Mouse (Mus musculus) intestine, embryonic 15.5 days (tissue): Measurements from ENCODE around the gene Zscan26. TPM values are rescaled to one million over a fixed set of nuclear protein-coding genes. Genes with fewer than 3 reads are reported as not detected.
"Not testable (repeated sequence)": the region's sequence is repeated elsewhere in the genome, so short reads cannot be mapped to it uniquely, and the experiment has no call there.

Experiments
- ATAC-seq: fragments of 200-750 bp; cut with Nextera tagmentation; 2 replicates; pipeline ENCODE4 v1.8.0; 2017; ENCODE audit warnings: moderate TSS enrichment, moderate library complexity
- H3K27ac ChIP-seq: fragments of 300-500 bp; sonication (generic); 2 replicates; pipeline ENCODE4 v1.5.1; 2015; ENCODE audit warnings: mild to moderate bottlenecking, inconsistent platforms
- H3K27me3 ChIP-seq: fragments of 300-500 bp; sonication (generic); replicated peaks from 2 replicates; pipeline ENCODE4 v1.6.1; 2015; ENCODE audit warnings: inconsistent platforms
- H3K36me3 ChIP-seq: fragments of 300-500 bp; sonication (generic); 2 replicates; pipeline ENCODE4 v1.6.1; 2015; ENCODE audit warnings: inconsistent platforms
- H3K4me1 ChIP-seq: fragments of 300-500 bp; sonication (generic); replicated peaks from 2 replicates; pipeline ENCODE4 v1.6.1; 2015; ENCODE audit warnings: inconsistent platforms
- H3K4me2 ChIP-seq: fragments of 300-500 bp; sonication (generic); replicated peaks from 2 replicates; pipeline ENCODE4 v1.6.1; 2015; ENCODE audit warnings: mild to moderate bottlenecking, inconsistent platforms
- H3K4me3 ChIP-seq: fragments of 300-500 bp; sonication (generic); replicated peaks from 2 replicates; pipeline ENCODE4 v1.5.1; 2015; ENCODE audit warnings: inconsistent platforms
- H3K9ac ChIP-seq: fragments of 300-500 bp; sonication (generic); 2 replicates; pipeline ENCODE4 v1.6.1; 2015; ENCODE audit warnings: inconsistent platforms
- H3K9me3 ChIP-seq: fragments of 300-500 bp; sonication (generic); 2 replicates; pipeline ENCODE4 v1.6.1; 2016; ENCODE audit warnings: inconsistent platforms
- WGBS: fragments of 180-500 bp; shearing (Covaris S2); methylation state at CpG from one replicate; pipeline ENCODE4 v1.1.7; 2015; 5-methylcytosine and 5-hydroxymethylcytosine counted together
- polyA plus RNA-seq: library from polyadenylated mRNA; unstranded; fragments of >200 nt; fragmentation: Nextera tagmentation; extraction: Ambion mirVana; gene quantifications from 2 replicates; pipeline ENCODE4 v1.2.1, GENCODE M21; 2015

Gene Zscan26
- polyA plus RNA-seq, result 26.5 and 27.2 TPM in 2 replicates

DNA sequence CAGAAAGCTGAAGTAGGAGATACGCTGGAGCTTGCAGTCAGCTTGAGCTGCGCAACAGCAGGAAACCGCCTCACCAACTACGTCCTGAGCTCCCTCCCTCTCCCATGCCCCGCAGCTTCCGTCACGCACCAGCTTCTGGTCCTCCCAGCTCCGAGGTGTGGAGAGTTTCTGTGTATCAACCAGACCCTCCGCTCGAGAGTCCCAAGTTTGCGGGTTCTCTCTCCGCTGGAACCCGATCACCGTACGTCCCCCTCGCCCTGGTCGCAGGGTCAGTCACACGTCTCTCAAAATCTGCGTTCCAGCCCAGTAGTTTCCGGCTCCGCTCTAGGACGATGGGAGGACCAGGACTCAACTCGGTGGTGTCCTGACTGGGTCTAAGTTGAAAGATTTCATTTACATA lies at the start of gene Zscan26:
Gene Zscan26, minus strand, starts transcription at position 282 of the 400 bp plus-strand sequence.
- peak within 1 kb of the TSS; percentile 64 for H3K9ac ChIP-seq
- 0% methylated on average over 23 of the region's 23 CpGs for WGBS
- H3K36me3 ChIP-seq, result no peaks in the 10 kb centered on the region

DNA sequence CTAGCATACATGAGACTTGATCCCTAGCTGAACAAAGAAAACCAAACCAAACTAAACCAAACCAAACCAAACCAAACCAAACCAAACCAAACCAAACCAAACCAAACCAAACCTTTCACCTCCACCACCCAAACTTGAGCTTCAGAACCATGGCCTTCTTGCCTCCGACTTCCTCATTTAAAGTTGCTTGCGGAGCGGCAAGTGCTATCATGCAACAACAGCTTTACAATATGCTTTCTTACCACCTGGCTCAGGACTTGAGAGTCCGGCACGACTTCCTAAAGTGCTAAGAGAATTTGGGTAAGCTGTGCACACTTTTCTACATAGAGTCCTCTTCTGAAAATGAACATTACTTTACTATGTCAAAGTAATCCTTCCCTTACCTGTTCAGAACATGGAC lies 48.8 kb upstream of the Zscan26 start:
- WGBS, result 85% methylated on average over 5 of the region's 5 CpGs
- H3K9ac ChIP-seq, result no peak overlapping the region
- no peaks in the 10 kb centered on the region for H3K36me3 ChIP-seq
- no peak overlapping the region for H3K4me2 ChIP-seq
- no peak overlapping the region for H3K27ac ChIP-seq
- no peak overlapping the region for H3K4me3 ChIP-seq
- no peak for ATAC-seq
- H3K27me3 ChIP-seq, result no peaks in the 10 kb centered on the region
- H3K4me1 ChIP-seq, result no peaks in the 10 kb centered on the region
- no peaks in the 10 kb centered on the region for H3K9me3 ChIP-seq

More for the DNA sequence above, at the start of gene Zscan26:
- peak within 1 kb of the TSS; percentile 65 for H3K4me3 ChIP-seq
- peak within 1 kb of the TSS; percentile 87 for H3K27ac ChIP-seq
- H3K27me3 ChIP-seq, result no peaks in the 10 kb centered on the region
- H3K4me2 ChIP-seq, result peak within 1 kb of the TSS; percentile 68
- ATAC-seq, result peak; percentile 90
- H3K4me1 ChIP-seq, result peaks cover 12% of the 10 kb centered on the region; the same call in 1 of the 2 replicates
- H3K9me3 ChIP-seq, result no peaks in the 10 kb centered on the region

DNA sequence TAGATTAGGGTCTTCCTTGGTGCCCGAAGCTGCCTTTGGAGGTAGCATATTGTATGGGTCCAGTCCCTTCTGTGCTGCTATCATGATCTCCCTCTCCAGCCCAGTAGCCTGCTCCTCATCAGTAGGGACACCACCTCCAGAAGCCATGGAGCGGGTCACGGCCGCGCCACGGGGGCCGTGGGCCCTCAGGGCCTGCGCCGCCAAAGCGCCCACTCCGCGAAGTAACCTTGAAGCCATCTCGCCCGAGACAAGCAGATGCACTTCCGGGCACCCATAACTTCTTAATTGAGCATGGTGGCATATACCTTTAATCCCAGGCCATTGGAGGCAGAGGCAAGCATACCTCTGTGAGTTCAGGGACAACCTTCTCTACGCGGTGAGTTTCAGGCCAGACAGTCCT lies 47.7 kb upstream of the Zscan26 start, which contains the start of gene Gm11273:
Gene Gm11273, minus strand, starts transcription at position 237 of the 400 bp plus-strand sequence.
- WGBS, result 92% methylated on average over 17 of the region's 17 CpGs

GRCm38 (mm10) chr13:21495080-21495479 lies 41.5 kb upstream of the Zscan26 start, which contains the start of gene AK157302:
TSS of gene AK157302 (plus strand) at chr13:21495223.
- no peak for ATAC-seq
- no peaks in the 10 kb centered on the region for H3K27me3 ChIP-seq
- H3K4me2 ChIP-seq, result no peak within 1 kb of the TSS
- H3K4me1 ChIP-seq, result no peaks in the 10 kb centered on the region
- no peak within 1 kb of the TSS for H3K9ac ChIP-seq
- H3K4me3 ChIP-seq, result no peak within 1 kb of the TSS
- no peaks in the 10 kb centered on the region for H3K36me3 ChIP-seq
- H3K27ac ChIP-seq, result no peak within 1 kb of the TSS
- H3K9me3 ChIP-seq, result no peaks in the 10 kb centered on the region
- WGBS, result 94% methylated on average over 21 of the region's 21 CpGs

More for the DNA sequence above, 47.7 kb upstream of the Zscan26 start, which contains the start of gene Gm11273:
- H3K4me2 ChIP-seq, H3K9me3 ChIP-seq, H3K4me3 ChIP-seq, H3K9ac ChIP-seq, H3K27me3 ChIP-seq, ATAC-seq, H3K27ac ChIP-seq, H3K4me1 ChIP-seq, H3K36me3 ChIP-seq: not testable (repeated sequence)

- Histone ChIP-seq H3K27ac (no peak overlapping the region), H3K4me2 (no peak overlapping the region), H3K4me3 (no peak overlapping the region), H3K9ac (no peak overlapping the region), H3K4me1 (no peaks in the 10 kb centered on the region), H3K36me3 (no peaks in the 10 kb centered on the region), H3K27me3 (no peaks in the 10 kb centered on the region), H3K9me3 (no peaks in the 10 kb centered on the region)
- ATAC-seq, result no peak
- WGBS, result 97% methylated on average over 5 of the region's 5 CpGs
Observed at GRCm38 (mm10) chr13:21492847-21493246, 39.3 kb upstream of the Zscan26 start.

GRCm38 (mm10) chr13:21486881-21487280 lies 33.4 kb upstream of the Zscan26 start:
- no peak overlapping the region for H3K27ac ChIP-seq
- H3K36me3 ChIP-seq, result no peaks in the 10 kb centered on the region
- no peak overlapping the region for H3K9ac ChIP-seq
- no peaks in the 10 kb centered on the region for H3K4me1 ChIP-seq
- no peaks in the 10 kb centered on the region for H3K9me3 ChIP-seq
- H3K4me3 ChIP-seq, result no peak overlapping the region
- WGBS, result 92% methylated on average over 1 of the region's 1 CpGs
- H3K4me2 ChIP-seq, result no peak overlapping the region
- no peaks in the 10 kb centered on the region for H3K27me3 ChIP-seq
- no peak for ATAC-seq

DNA sequence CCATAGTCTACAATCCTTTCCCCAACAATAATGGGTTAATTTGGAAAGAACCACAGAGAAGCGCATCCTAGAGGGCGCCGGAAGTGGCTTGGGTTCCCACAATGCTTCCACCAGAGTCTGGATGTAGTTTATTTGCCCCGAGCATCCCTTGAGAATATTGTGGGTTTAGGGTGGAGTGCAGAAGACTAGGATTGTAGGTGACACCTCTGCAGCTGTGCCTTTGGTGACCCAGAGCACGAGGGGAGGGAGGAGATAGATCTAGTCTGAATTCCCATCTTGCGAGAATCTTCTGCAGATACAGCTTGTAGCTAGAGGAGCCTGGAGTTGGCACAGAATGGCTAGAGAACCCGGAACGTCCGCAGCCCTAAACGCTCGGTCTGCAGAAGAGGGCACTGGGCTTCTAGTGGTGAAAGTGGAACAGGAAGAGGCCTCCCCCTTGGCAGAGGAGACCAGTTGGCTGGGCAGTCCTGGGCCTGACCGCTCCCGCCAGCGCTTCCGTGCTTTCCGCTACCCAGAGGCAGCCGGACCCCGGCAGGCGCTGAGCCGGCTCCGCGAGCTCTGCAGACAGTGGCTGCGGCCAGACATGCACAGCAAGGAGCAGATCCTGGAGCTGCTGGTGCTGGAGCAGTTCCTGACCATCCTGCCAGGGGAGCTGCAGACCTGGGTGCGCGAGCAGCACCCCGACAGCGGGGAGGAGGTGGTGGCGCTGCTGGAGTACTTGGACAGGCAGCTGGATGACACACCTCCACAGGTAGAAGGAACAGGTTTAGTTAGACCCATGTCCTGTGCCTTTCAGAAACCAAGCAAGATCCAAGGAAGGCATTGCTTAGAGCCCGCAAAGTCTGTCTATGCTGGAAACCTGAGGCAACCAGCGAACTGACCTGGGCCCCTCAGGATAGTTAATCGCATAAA lies 25.5 kb upstream of the Zscan26 start, which contains the start of the genes Zkscan4 and Gm10065:
Gene Zkscan4, plus strand, starts transcription at position 149 of the 912 bp plus-strand sequence.
Gene Gm10065, minus strand, starts transcription at position 683 of the 912 bp plus-strand sequence.
- H3K9ac ChIP-seq, result peak within 1 kb of the TSS; percentile 66
- H3K9me3 ChIP-seq, H3K27me3 ChIP-seq, H3K36me3 ChIP-seq, H3K4me1 ChIP-seq: not testable (repeated sequence)
- peak within 1 kb of the TSS; percentile 79 for H3K27ac ChIP-seq
- peak within 1 kb of the TSS; percentile 57 for H3K4me3 ChIP-seq
- H3K4me2 ChIP-seq, result peak within 1 kb of the TSS; percentile 74
- 3% methylated on average over 25 of the region's 31 CpGs for WGBS
- peak; percentile 89 for ATAC-seq

- no peak overlapping the region for H3K4me3 ChIP-seq
- H3K27me3 ChIP-seq, result no peaks in the 10 kb centered on the region
- no peaks in the 10 kb centered on the region for H3K9me3 ChIP-seq
- no peak overlapping the region for H3K4me2 ChIP-seq
- H3K27ac ChIP-seq, result no peak overlapping the region
- H3K36me3 ChIP-seq, result no peaks in the 10 kb centered on the region
- ATAC-seq, result no peak
- no peaks in the 10 kb centered on the region for H3K4me1 ChIP-seq
- WGBS, result 44% methylated on average over 4 of the region's 4 CpGs
- H3K9ac ChIP-seq, result no peak overlapping the region
Observed at GRCm38 (mm10) chr13:21472427-21472826, 18.9 kb upstream of the Zscan26 start.

DNA sequence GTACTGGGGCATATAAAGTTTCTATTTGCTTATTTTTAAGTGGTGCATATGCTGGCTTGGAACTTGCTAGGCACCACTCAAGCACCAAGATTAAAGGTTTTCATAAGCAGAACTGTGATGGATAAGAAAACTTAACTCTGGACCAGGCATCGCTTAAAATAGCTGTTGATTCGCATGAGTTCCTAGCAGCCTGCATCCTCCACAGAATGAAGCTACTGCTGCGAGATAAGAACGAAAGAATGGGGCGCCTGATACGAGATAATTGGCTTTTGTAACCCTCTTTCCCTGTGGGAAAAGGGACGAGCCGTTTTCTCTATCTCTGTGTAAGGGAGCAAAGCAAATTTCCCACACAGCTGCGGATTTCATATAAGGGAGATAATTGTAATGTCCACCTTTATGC lies 15.6 kb upstream of the Zscan26 start:
- Histone ChIP-seq H3K9me3 (no peaks in the 10 kb centered on the region), H3K4me3 (no peak overlapping the region), H3K27me3 (no peaks in the 10 kb centered on the region), H3K4me1 (no peaks in the 10 kb centered on the region), H3K27ac (no peak overlapping the region), H3K4me2 (peak overlapping the region; percentile 95; the same call in 1 of the 2 replicates), H3K36me3 (no peaks in the 10 kb centered on the region), H3K9ac (no peak overlapping the region)
- WGBS, result 32% methylated on average over 9 of the region's 9 CpGs
- ATAC-seq, result no peak

DNA sequence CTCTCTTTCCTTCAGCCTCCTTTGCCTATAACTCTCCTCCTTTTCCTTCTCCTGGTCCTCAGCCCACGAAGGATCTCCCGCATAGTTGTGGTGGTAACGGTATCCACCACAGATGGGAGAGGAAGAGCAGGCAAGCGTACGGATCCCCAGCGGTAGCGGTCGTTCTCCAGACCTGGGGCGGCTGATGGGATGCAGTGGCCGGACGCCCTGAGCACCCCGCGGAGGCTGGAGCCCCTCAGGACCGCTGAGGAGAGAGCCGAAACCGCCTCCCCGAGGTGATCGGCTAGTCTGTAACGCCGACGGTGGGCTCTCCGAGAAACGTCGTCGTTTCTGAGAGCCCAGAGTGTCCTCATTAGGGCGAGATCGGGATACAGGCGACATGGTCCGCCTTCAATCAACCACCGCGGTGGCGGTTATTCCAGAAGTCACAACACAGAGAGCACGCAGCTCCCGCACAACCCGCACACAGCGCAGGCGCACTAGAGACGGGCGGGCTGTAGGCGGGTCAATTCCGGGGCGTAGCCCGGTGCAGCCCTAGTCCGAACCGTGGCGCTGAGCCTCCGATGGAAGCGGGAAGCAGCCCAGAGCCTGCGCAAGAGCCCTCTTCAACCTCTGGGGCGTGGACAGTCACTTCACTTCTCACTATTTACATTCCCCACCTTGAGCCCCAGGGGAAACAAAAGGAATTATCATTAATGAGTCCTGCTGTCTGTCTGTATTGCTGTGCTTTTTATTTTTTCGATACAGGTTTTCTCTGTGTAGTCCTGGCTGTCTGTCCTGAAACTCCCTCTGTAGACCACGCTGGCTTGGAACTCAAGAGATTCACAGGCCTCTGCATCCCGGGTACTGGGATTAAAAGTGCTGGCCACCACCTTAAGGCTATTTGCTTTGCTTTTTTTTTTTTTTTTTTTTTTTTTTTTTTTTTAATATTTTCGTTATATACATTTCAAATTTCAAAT lies 14.8 kb upstream of the Zscan26 start, which contains the start of gene Nkapl:
Gene Nkapl, minus strand, starts transcription at position 449 of the 959 bp plus-strand sequence.
- peak within 1 kb of the TSS; percentile 95 for H3K4me2 ChIP-seq
- peak within 1 kb of the TSS; percentile 75 for H3K9ac ChIP-seq
- peak; percentile 100 for ATAC-seq
- WGBS, result under 1% methylated on average over 54 of the region's 54 CpGs
- no peaks in the 10 kb centered on the region for H3K36me3 ChIP-seq
- no peaks in the 10 kb centered on the region for H3K9me3 ChIP-seq
- H3K27me3 ChIP-seq, result no peaks in the 10 kb centered on the region
- 0 out of 2 replicates have a peak within 1 kb of the TSS, but pooled peaks have one; percentile 32 for H3K27ac ChIP-seq
- H3K4me3 ChIP-seq, result peak within 1 kb of the TSS; percentile 59
- no peaks in the 10 kb centered on the region for H3K4me1 ChIP-seq

DNA sequence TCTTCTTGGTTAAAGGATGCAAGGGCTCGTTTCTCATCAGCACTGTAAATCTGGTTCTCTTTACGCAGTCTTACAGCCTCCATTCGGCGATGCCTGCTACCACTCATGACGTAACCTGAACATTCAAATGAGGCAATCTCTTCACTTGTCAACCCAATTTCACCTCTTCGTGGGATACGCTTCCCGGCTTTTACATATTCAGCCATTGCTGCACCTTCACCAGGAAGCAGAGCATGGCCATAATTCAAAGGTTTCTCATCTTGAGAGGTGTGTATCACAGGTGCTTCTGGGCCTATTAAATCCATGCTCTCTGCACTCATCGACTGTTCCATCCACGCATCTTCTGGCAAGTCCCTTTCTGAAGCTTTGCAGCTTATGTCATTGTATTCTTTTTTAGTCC lies 13.8 kb upstream of the Zscan26 start:
- H3K9me3 ChIP-seq, result no peaks in the 10 kb centered on the region
- no peaks in the 10 kb centered on the region for H3K27me3 ChIP-seq
- H3K9ac ChIP-seq, result no peak overlapping the region
- no peak overlapping the region for H3K4me3 ChIP-seq
- no peak overlapping the region for H3K4me2 ChIP-seq
- no peak overlapping the region for H3K27ac ChIP-seq
- no peak for ATAC-seq
- H3K4me1 ChIP-seq, result no peaks in the 10 kb centered on the region
- 83% methylated on average over 10 of the region's 10 CpGs for WGBS
- H3K36me3 ChIP-seq, result no peaks in the 10 kb centered on the region
